Mouse (Mus musculus) central nervous system, embryonic 18 days (tissue): Measurements from ENCODE around the gene Acvr2a. TPM values are rescaled to one million over a fixed set of nuclear protein-coding genes. Genes with fewer than 3 reads are reported as not detected.

Source experiments
- polyA plus RNA-seq: library from polyadenylated mRNA; depleted of rRNA; stranded (reverse); fragments of >200 nt; gene quantifications from 2 replicates; pipeline ENCODE4 v1.2.3, GENCODE M21; 2012; rRNA removed

Gene Acvr2a
- 50.8 and 54.1 TPM in 2 replicates for polyA plus RNA-seq

DNA sequence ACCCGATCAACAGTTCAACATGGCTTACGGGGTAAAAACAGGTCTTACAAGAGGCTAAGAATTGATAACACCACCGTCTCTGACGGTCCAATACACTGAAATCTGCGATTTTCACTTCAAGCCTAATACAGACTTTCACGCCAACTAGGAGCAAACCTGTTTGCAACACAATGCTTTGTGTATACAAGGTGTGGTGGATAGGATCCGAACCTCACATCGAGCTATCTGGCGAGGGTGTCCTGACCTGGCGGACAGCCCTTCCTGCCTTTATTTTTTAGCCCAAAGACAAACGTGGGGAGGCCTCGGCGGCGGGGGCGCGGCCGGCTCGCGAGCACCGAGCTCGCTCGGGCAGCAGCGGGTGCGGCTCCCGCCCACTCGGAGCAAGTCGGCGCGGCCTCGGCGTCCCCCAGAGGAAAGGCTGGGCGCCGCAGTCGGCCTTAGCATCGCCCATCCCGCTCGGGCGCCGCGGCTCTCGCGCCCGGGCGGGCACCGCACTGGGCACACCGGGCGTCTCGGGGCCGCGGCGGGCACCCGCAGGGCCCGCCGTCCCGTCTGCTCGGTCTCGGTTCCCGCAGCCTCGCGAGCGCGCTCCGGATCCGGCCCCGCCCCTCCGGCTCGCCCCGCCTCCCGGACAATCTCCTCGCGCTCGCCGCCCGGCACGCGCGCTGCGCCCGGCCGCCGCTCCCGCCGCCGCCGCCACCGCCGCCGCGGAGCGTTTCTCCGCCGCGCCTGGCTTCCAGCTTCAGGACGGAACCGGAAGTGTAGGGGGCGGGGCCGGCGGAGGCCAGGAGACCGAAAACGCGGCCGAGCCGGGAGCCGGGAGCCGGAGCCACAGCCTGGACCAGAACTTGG, at the start of gene Acvr2a:
Acvr2a (plus strand) TSS at position 739 of the 852 bp plus-strand sequence.

DNA sequence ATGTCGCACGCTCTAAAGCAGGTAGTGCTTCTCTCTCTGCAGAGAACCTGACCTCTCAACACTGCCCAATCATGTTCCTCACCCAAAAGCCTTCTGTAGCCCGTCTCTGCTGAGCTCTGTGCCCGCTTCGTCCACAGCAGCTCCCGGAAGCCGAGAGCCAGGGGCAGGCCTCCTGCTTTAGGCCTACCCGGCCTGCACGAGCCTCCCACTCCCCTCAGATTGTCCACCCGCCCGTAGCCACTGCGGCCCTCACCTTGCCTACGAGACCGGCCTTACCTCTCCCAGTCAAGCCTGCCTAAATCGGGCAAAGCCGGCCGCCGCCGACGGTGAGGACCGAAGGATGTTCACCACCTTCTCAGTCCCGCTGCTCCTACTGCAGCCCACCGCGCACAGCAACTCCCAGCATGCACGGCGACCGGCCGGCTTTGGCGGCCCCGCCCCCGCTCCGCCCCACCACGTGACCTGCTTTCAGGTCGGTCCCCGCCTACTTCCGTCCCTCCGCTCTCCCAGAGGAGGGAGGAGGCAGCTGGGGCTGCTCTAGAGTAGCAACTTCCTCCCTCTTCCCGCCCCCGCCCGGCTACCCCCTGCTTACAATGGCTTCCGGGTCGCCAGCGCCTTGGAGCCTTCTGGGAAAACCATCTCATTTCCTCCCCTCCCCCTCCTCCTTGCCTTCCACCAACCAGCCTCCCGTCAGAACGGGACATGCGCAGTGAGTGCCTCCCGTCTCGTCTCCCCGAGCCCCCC, 135.1 kb downstream of the Acvr2a start, which contains the start of gene Mbd5:
Mbd5 (plus strand) TSS at position 668 of the 744 bp plus-strand sequence.

DNA sequence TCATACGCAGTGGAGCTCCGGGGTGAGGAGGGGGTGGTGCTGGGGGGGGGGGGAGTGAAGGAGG, 136.2 kb downstream of the Acvr2a start, which contains the start of gene Orc4:
Orc4 (minus strand) TSS at position 26 of the 64 bp plus-strand sequence.

Other genes starting within 250 kb of the Acvr2a start
- 18.2 and 19.9 TPM in 2 replicates for gene Mbd5, start 135.4 kb downstream of the Acvr2a start, polyA plus RNA-seq
- gene Orc4, start 136.2 kb downstream of the Acvr2a start, polyA plus RNA-seq: 79.8 and 87.4 TPM in 2 replicates